Mouse (Mus musculus) heart, embryonic 12.5 days (tissue): Measurements from ENCODE around the gene Tmem223. TPM values are rescaled to one million over a fixed set of nuclear protein-coding genes. Genes with fewer than 3 reads are reported as not detected.

Experiments used
- ATAC-seq: fragments of 200-750 bp; cut with Nextera tagmentation; 2 replicates; pipeline ENCODE4 v1.8.0; 2017; ENCODE audit warnings: moderate TSS enrichment, moderate library complexity; ENCODE audit not compliant: insufficient number of reproducible peaks, low FRiP score
- H3K27ac ChIP-seq: fragments of 300-500 bp; sonication (generic); 2 replicates; pipeline ENCODE4 v1.5.1; 2016; ENCODE audit warnings: mild to moderate bottlenecking, moderate library complexity; ENCODE audit not compliant: poor library complexity, severe bottlenecking
- H3K27me3 ChIP-seq: fragments of 300-500 bp; sonication (generic); replicated peaks from 2 replicates; pipeline ENCODE4 v1.6.1; 2016; ENCODE audit warnings: mild to moderate bottlenecking, moderate library complexity
- H3K36me3 ChIP-seq: fragments of 300-500 bp; sonication (generic); 2 replicates; pipeline ENCODE4 v1.6.1; 2016; ENCODE audit warnings: mild to moderate bottlenecking, moderate library complexity
- H3K4me1 ChIP-seq: fragments of 300-500 bp; sonication (generic); replicated peaks from 2 replicates; pipeline ENCODE4 v1.6.1; 2016; ENCODE audit warnings: mild to moderate bottlenecking
- H3K4me2 ChIP-seq: fragments of 300-500 bp; sonication (generic); 2 replicates; pipeline ENCODE4 v1.6.1; 2016; ENCODE audit warnings: mild to moderate bottlenecking, moderate library complexity
- H3K4me3 ChIP-seq: fragments of 300-500 bp; sonication (generic); 2 replicates; pipeline ENCODE4 v1.5.1; 2016; ENCODE audit warnings: mild to moderate bottlenecking
- H3K9ac ChIP-seq: fragments of 300-500 bp; sonication (generic); 2 replicates; pipeline ENCODE4 v1.6.1; 2016; ENCODE audit warnings: mild to moderate bottlenecking, moderate library complexity
- H3K9me3 ChIP-seq: fragments of 300-500 bp; sonication (generic); replicated peaks from 2 replicates; pipeline ENCODE4 v1.6.1; 2016; ENCODE audit warnings: mild to moderate bottlenecking, moderate library complexity
- WGBS: fragments of 180-500 bp; shearing (Covaris S2); methylation state at CpG from one replicate; pipeline ENCODE4 v1.1.7; 2016; 5-methylcytosine and 5-hydroxymethylcytosine counted together
- polyA plus RNA-seq: library from polyadenylated mRNA; unstranded; fragments of >200 nt; fragmentation: Nextera tagmentation; extraction: Ambion mirVana; gene quantifications from 2 replicates; pipeline ENCODE4 v1.2.1, GENCODE M21; 2016

Gene Tmem223
- polyA plus RNA-seq, 1 experiment from 2014 or later, result 146 TPM

DNA sequence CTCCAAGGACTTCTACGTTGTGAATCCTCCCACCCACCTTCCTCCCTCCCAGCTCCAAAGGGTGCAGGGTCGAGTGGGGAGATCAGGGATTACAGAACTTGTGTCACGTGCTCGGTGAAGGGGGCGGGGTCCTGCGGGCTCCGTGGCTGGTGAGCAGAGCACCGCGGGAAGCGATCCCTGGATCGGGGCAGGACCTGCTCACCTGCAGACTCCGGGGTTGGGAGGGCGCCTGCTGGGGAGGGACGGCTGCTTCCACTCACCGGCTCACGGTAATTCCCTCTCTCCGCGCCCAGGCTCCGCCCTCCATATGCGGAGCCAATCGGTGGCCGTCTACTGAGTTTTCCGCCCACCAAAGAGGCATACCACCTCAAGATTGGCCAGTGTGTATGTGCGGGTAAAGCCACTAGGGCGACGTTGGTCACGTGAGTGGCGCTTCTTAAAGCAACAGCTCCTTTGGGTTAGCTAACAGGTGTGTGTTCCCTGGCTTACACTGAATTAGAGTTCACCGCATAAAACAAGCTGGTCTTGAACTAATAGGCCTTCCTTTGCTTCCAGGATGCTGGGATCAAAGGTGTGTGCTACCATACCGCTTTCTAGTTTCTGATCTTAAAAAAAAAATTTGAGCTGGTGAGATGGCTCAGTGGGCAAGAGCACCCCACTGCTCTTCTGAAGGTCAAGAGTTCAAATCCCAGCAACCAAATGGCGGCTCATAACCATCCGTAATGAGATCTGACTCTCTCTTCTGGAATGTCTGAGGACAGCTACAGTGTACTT lies 15.4 kb downstream of the Tmem223 start, which contains the start of gene Taf6l:
Gene Taf6l (minus strand): TSS at position 410 of the 774 bp plus-strand sequence.
- Histone ChIP-seq H3K36me3 (peaks cover 38% of the 10 kb centered on the region), H3K4me3 (peak within 1 kb of the TSS; percentile 90), H3K27ac (peak within 1 kb of the TSS; percentile 85), H3K9ac (peak within 1 kb of the TSS; percentile 84), H3K4me1 (peaks cover 9% of the 10 kb centered on the region), H3K9me3 (no peaks in the 10 kb centered on the region), H3K27me3 (no peaks in the 10 kb centered on the region), H3K4me2 (peak within 1 kb of the TSS; percentile 85)
- WGBS, result under 1% methylated on average over 32 of the region's 32 CpGs
- ATAC-seq, result peak; percentile 100

- Histone ChIP-seq H3K4me2 (no peak overlapping the region), H3K9me3 (no peaks in the 10 kb centered on the region), H3K4me1 (peaks cover 9% of the 10 kb centered on the region), H3K36me3 (peaks cover 29% of the 10 kb centered on the region), H3K9ac (no peak overlapping the region), H3K4me3 (no peak overlapping the region), H3K27me3 (no peaks in the 10 kb centered on the region), H3K27ac (no peak overlapping the region)
- no peak for ATAC-seq
- 32% methylated on average over 3 of the region's 3 CpGs for WGBS
These were observed 17.7 kb downstream of the Tmem223 start for GRCm38 (mm10) chr19:8788521-8788920.

GRCm38 (mm10) chr19:8789171-8789570 lies 18.4 kb downstream of the Tmem223 start:
- Histone ChIP-seq H3K27ac (no peak overlapping the region), H3K4me3 (no peak overlapping the region), H3K9me3 (no peaks in the 10 kb centered on the region), H3K4me2 (no peak overlapping the region), H3K36me3 (peaks cover 30% of the 10 kb centered on the region), H3K9ac (no peak overlapping the region), H3K4me1 (peaks cover 9% of the 10 kb centered on the region), H3K27me3 (no peaks in the 10 kb centered on the region)
- WGBS, result 55% methylated on average over 1 of the region's 1 CpGs
- ATAC-seq, result no peak

DNA sequence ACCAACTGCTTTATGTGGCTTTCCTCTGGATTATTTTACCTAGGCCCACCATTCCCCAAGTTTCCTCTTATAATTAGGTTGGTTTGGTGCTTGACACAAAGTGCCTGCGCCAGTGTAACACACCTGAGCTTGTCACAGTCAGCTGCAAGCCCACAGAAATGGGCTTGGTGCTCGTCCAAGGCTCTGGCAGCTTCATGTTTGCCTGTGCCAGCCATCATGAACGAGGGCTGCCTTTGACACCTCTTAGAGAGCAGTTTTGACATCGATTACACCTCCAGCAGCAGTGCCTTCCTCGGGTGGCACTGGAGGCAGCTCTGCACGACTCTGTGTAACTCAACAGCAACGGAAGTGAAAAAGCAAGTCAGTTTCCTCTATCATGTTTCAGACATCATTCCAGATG lies 19.4 kb downstream of the Tmem223 start:
- Histone ChIP-seq H3K9me3 (no peaks in the 10 kb centered on the region), H3K36me3 (peaks cover 38% of the 10 kb centered on the region), H3K4me2 (no peak overlapping the region), H3K27me3 (no peaks in the 10 kb centered on the region), H3K9ac (no peak overlapping the region), H3K27ac (no peak overlapping the region), H3K4me1 (peaks cover 6% of the 10 kb centered on the region), H3K4me3 (no peak overlapping the region)
- no peak for ATAC-seq
- 70% methylated on average over 7 of the region's 7 CpGs for WGBS

DNA sequence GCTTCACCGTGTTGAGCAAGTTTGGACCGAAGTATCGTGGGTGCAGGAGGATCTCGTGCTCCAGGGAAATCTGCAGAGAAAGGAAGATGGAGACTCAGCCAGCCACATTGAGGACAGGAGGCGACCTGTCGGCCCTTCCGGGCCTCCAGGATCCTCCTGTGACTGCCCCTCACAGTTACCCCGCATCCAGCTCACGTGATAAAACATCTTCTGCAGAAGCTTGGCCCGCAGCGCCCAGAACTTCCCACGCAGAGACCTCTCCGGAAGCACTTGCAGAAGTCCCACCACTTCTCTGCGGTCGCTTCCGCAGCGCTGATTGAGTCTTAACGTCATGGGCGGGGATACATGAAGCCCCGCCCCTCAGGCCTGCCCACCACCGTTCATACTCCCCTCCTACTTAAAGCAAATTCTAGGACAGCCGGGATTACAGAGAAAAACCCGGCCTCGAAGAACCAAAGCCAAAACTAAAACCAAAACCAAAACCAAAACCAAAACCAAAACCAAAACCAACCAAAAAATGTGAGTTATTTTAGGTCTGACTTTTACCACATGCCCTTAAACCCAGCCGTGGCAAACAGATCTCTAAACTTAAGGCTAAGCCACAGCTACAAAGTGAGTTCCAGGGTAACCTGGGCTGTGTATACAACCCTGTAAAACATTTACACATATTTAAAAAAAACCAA lies 27.6 kb downstream of the Tmem223 start, which contains the start of gene Polr2g:
Gene Polr2g (minus strand): TSS at position 314 of the 683 bp plus-strand sequence.
- no peaks in the 10 kb centered on the region for H3K27me3 ChIP-seq
- H3K4me2 ChIP-seq, result peak within 1 kb of the TSS; percentile 85
- H3K36me3 ChIP-seq, result peaks cover 28% of the 10 kb centered on the region
- 1% methylated on average over 25 of the region's 25 CpGs for WGBS
- H3K9ac ChIP-seq, result peak within 1 kb of the TSS; percentile 89
- H3K4me3 ChIP-seq, result peak within 1 kb of the TSS; percentile 82
- ATAC-seq, result peak; percentile 84
- no peaks in the 10 kb centered on the region for H3K9me3 ChIP-seq
- H3K4me1 ChIP-seq, result peaks cover 14% of the 10 kb centered on the region
- H3K27ac ChIP-seq, result peak within 1 kb of the TSS; percentile 69

DNA sequence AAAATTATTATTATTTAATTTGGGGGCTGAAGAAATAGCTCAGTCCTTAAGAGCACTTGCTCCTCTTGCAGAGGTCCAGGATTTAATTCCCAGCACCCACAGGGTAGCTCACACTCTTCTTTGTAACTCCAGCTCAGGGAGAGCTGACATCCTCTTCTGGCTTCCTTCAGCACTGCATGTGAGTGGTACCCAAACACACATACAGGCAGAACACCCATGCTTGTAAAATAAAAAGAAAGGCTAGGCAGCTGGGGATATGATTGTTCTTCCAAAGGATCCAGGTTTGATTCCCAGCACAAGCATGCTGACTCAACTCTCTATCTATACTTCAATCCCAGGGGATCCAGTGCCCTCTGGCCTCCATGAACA lies 28.1 kb downstream of the Tmem223 start:
- peaks cover 20% of the 10 kb centered on the region for H3K4me1 ChIP-seq
- H3K27ac ChIP-seq, result no peak overlapping the region
- peaks cover 25% of the 10 kb centered on the region for H3K36me3 ChIP-seq
- no peaks in the 10 kb centered on the region for H3K27me3 ChIP-seq
- no peak for ATAC-seq
- peak overlapping the region; percentile 85; the same call in 1 of the 2 replicates for H3K4me2 ChIP-seq
- no peaks in the 10 kb centered on the region for H3K9me3 ChIP-seq
- H3K9ac ChIP-seq, result no peak overlapping the region
- H3K4me3 ChIP-seq, result no peak overlapping the region

DNA sequence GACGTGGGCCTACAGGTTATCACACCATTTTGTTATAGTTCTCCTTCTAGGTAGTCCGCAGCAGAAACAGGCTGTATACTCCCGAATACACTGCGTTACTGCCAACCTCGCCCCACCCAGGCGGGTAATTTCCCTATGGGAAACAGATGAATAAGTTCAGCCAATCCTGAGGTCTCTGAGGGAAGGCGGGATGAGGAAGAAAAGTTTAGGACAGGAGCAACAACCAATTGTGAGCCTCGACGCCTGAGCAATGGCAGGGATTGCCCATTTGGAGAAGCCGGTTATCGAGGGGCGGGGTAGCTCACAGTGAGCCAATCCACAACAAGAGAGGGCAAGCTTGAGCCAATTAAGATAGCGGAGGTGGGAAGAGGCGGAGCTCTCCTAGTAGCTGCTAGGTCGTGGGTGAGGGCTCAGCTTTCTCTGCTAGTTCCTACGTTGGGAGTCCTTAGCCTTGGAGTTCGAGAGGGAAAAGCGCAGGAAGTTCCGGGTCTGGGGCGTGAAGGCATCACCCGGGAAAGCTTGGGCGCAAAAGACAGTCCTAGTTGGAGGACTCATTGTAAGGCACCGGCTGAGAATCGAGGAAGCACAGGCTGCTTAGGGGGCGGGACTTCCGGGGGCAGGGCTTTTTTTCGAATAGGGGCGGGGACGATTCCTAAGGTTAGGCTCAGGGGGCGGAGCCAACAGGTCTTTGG lies 31.5 kb downstream of the Tmem223 start, which contains the start of gene Zbtb3:
Gene Zbtb3 (plus strand): TSS at position 426 of the 692 bp plus-strand sequence.
- under 1% methylated on average over 29 of the region's 30 CpGs for WGBS
- Histone ChIP-seq H3K27ac (peak within 1 kb of the TSS; percentile 69), H3K4me2 (peak within 1 kb of the TSS; percentile 72), H3K36me3 (peaks cover 28% of the 10 kb centered on the region), H3K9ac (peak within 1 kb of the TSS; percentile 64), H3K4me1 (peaks cover 17% of the 10 kb centered on the region), H3K4me3 (peak within 1 kb of the TSS; percentile 67), H3K27me3 (no peaks in the 10 kb centered on the region), H3K9me3 (no peaks in the 10 kb centered on the region)
- ATAC-seq, result peak; percentile 97

GRCm38 (mm10) chr19:8803204-8803780 lies 32.5 kb downstream of the Tmem223 start:
- no peak overlapping the region for H3K27ac ChIP-seq
- WGBS, result 85% methylated on average over 9 of the region's 9 CpGs
- no peak overlapping the region for H3K9ac ChIP-seq
- 0 out of 2 replicates have a peak overlapping the region, but pooled peaks have one; percentile 67 for H3K4me3 ChIP-seq
- no peaks in the 10 kb centered on the region for H3K9me3 ChIP-seq
- no peaks in the 10 kb centered on the region for H3K27me3 ChIP-seq
- peak overlapping the region; percentile 72 for H3K4me2 ChIP-seq
- ATAC-seq, result no peak
- peaks cover 12% of the 10 kb centered on the region for H3K4me1 ChIP-seq
- peaks cover 38% of the 10 kb centered on the region for H3K36me3 ChIP-seq

- Histone ChIP-seq H3K36me3 (peaks cover 43% of the 10 kb centered on the region), H3K4me1 (peaks cover 12% of the 10 kb centered on the region), H3K4me3 (no peak overlapping the region), H3K9me3 (no peaks in the 10 kb centered on the region), H3K27ac (no peak overlapping the region), H3K4me2 (no peak overlapping the region), H3K9ac (no peak overlapping the region), H3K27me3 (no peaks in the 10 kb centered on the region)
- WGBS, result 86% methylated on average over 11 of the region's 11 CpGs
- no peak for ATAC-seq
These were observed 33.3 kb downstream of the Tmem223 start for GRCm38 (mm10) chr19:8803879-8804660.

- Histone ChIP-seq H3K4me1 (peaks cover 12% of the 10 kb centered on the region), H3K27ac (no peak overlapping the region), H3K4me2 (no peak overlapping the region), H3K9ac (no peak overlapping the region), H3K27me3 (no peaks in the 10 kb centered on the region), H3K4me3 (no peak overlapping the region), H3K36me3 (peaks cover 64% of the 10 kb centered on the region), H3K9me3 (no peaks in the 10 kb centered on the region)
- 89% methylated on average over 5 of the region's 5 CpGs for WGBS
- ATAC-seq, result no peak
These were observed 36.0 kb downstream of the Tmem223 start for GRCm38 (mm10) chr19:8806810-8807209.
